Mouse (Mus musculus) thymus, adult 2 months (tissue): Measurements from ENCODE around the gene Prps1l1.

Experiments used
- CTCF ChIP-seq: fragments of 200-500 bp; IDR thresholded peaks from 2 replicates; pipeline ENCODE4 v1.5.1; 2012; ENCODE audit warnings: mild to moderate bottlenecking, control low read depth, low read length, moderate library complexity, borderline replicate concordance; ENCODE audit not compliant: control insufficient read depth, poor library complexity, insufficient read depth; ENCODE audit errors: extremely low read depth
- POLR2A ChIP-seq: fragments of 200-500 bp; IDR thresholded peaks from 2 replicates; pipeline ENCODE4 v1.6.1; 2012; ENCODE audit warnings: mild to moderate bottlenecking, low read length, control low read depth, moderate library complexity; ENCODE audit not compliant: control insufficient read depth, poor library complexity, insufficient read depth; ENCODE audit errors: extremely low read depth

- TF ChIP-seq POLR2A (no peak), CTCF (no peak)
Observed at GRCm38 (mm10) chr12:34937918-34938317, 46.6 kb upstream of the Prps1l1 start.
